ENCODE assay signal across 28 mouse cellular contexts in the genomic region with DNA sequence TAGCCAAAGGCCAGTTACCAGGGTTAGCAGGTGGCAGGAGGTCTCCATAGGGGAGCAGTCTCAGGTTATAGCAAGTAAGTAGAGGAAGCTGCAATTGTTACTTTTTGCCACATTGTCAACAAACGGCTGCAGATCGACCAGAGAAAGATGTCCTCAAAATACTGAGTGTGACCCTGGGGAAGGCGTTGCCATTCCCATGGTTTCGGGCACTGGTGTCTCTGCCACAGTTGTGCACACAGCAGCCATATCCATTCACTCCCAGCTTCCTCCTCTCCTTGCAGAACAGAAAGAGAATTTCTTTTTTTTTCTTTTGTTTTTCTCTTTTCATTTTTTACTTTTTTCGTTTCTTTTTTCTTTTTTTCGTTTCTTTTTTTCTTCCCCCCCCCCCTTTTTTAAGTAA.
"Had no signal": no experiment of that assay in that cellular context is flagged by ENCODE, and none has a peak within 500 bp of the region (broad histone marks: within the 10 kb centered on the region; RNA-seq: fewer than 3 reads in every experiment).

No protein-coding gene starts in this region.

- H3K4me3 ChIP-seq: embryonic facial prominence, embryonic 10.5 days; embryonic facial prominence, embryonic 12.5 days; embryonic facial prominence, embryonic 13.5 days; embryonic facial prominence, embryonic 15.5 days; erythroblast, embryonic 14.5 days; forebrain, embryonic 10.5 days; forebrain, embryonic 12.5 days; forebrain, embryonic 13.5 days; forebrain, embryonic 15.5 days; gastrocnemius, adult 2 months; heart, adult 2 months had no signal

- H3K27me3 ChIP-seq: embryonic facial prominence, embryonic 12.5 days; embryonic facial prominence, embryonic 13.5 days; embryonic facial prominence, embryonic 15.5 days; forebrain, embryonic 12.5 days; forebrain, embryonic 13.5 days; forebrain, embryonic 15.5 days had no signal

- H3K36me3 ChIP-seq: embryonic facial prominence, embryonic 10.5 days; embryonic facial prominence, embryonic 12.5 days; embryonic facial prominence, embryonic 13.5 days; embryonic facial prominence, embryonic 15.5 days; forebrain, embryonic 10.5 days; forebrain, embryonic 12.5 days; forebrain, embryonic 15.5 days had no signal

- ATAC-seq: forebrain, embryonic 13.5 days; forebrain, embryonic 14.5 days; forebrain, embryonic 15.5 days; forebrain, embryonic 16.5 days; forebrain, postnatal 0 days had no signal

- H3K9ac ChIP-seq: embryonic facial prominence, embryonic 12.5 days; embryonic facial prominence, embryonic 13.5 days; embryonic facial prominence, embryonic 15.5 days; forebrain, embryonic 12.5 days; forebrain, embryonic 13.5 days; forebrain, embryonic 15.5 days; forebrain, postnatal 0 days had no signal

- H3K9me3 ChIP-seq: embryonic facial prominence, embryonic 10.5 days; embryonic facial prominence, embryonic 12.5 days; embryonic facial prominence, embryonic 13.5 days; embryonic facial prominence, embryonic 15.5 days; forebrain, embryonic 10.5 days; forebrain, embryonic 12.5 days; forebrain, embryonic 13.5 days; forebrain, embryonic 15.5 days had no signal

- H3K4me1 ChIP-seq: embryonic facial prominence, embryonic 10.5 days; embryonic facial prominence, embryonic 12.5 days; embryonic facial prominence, embryonic 13.5 days; embryonic facial prominence, embryonic 15.5 days; forebrain, embryonic 10.5 days; forebrain, embryonic 12.5 days; forebrain, embryonic 13.5 days; forebrain, embryonic 15.5 days had no signal

- DNase-seq: cerebellum, adult 2 months; cerebellum, adult 8-10 months; cerebellum, adult 9-10 months; cerebellum, adult 9-11 months; cerebellum, postnatal 10 days; cerebellum, postnatal 14 days; cerebellum, postnatal 25 days; cerebellum, postnatal 36 days; embryo, embryonic 11 days; forebrain, postnatal 0 days; gastrocnemius, adult 2 months; gastrocnemius, postnatal 10 days; gastrocnemius, postnatal 14 days; gastrocnemius, postnatal 25 days; gastrocnemius, postnatal 36 days; heart, adult 18-20 months; heart, adult 2 months had no signal

- H3K27ac ChIP-seq: embryonic facial prominence, embryonic 10.5 days; embryonic facial prominence, embryonic 12.5 days; embryonic facial prominence, embryonic 13.5 days; embryonic facial prominence, embryonic 15.5 days; forebrain, embryonic 10.5 days; forebrain, embryonic 12.5 days; forebrain, embryonic 13.5 days; forebrain, embryonic 15.5 days; gastrocnemius, adult 2 months; heart, adult 2 months had no signal

- H3K4me2 ChIP-seq: embryonic facial prominence, embryonic 12.5 days; embryonic facial prominence, embryonic 13.5 days; embryonic facial prominence, embryonic 15.5 days; forebrain, embryonic 12.5 days; forebrain, embryonic 13.5 days; forebrain, embryonic 15.5 days had no signal
